Mouse (Mus musculus): ENCODE results near the gene Mrc2.

The Mrc2 gene

GRCm38 (mm10) chr11:105390290-105390689, 97.8 kb downstream of the Mrc2 start:
- DNase-seq (ENCODE audit: low read depth): no peak

Data from c-Kit-positive CD71-negative TER-119-negative erythroid progenitor cells, embryonic 14.5 days (primary cell).